Mouse (Mus musculus): ENCODE results near the gene Gm15737. TPM values are rescaled to one million over a fixed set of nuclear protein-coding genes. Genes with fewer than 3 reads are reported as not detected.

Gm15737 gene
- polyA plus RNA-seq, 1 experiment from 2014 or later, result 0.03 TPM

- H3K4me1 ChIP-seq (replicated peaks), result peaks cover 8% of the 10 kb centered on the region
- H3K9me3 ChIP-seq, result no peaks in the 10 kb centered on the region
- H3K4me3 ChIP-seq, result no peak overlapping the region
- no peak overlapping the region for H3K27ac ChIP-seq
- 87% methylated on average over 4 of the region's 4 CpGs for WGBS
- no peak for DNase-seq (ENCODE audit: low spot score)
- no peaks in the 10 kb centered on the region for H3K36me3 ChIP-seq
- no peaks in the 10 kb centered on the region for H3K27me3 ChIP-seq (ENCODE audit: insufficient read depth, poor library complexity, severe bottlenecking)
Measured at GRCm38 (mm10) chr6:92854873-92855272, 14.3 kb upstream of the Gm15737 start.

GRCm38 (mm10) chr6:92857761-92858160, 11.4 kb upstream of the Gm15737 start:
- Histone ChIP-seq H3K4me1 (replicated peaks) (peaks cover 3% of the 10 kb centered on the region), H3K9me3 (no peaks in the 10 kb centered on the region), H3K27ac (no peak overlapping the region), H3K27me3 (ENCODE audit: insufficient read depth, poor library complexity, severe bottlenecking) (no peaks in the 10 kb centered on the region), H3K36me3 (no peaks in the 10 kb centered on the region), H3K4me3 (no peak overlapping the region)
- no peak for DNase-seq (ENCODE audit: low spot score)
- 92% methylated on average over 13 of the region's 13 CpGs for WGBS

GRCm38 (mm10) chr6:92858721-92859510, 10.2 kb upstream of the Gm15737 start:
- no peak overlapping the region for H3K4me3 ChIP-seq
- H3K27me3 ChIP-seq (ENCODE audit: insufficient read depth, poor library complexity, severe bottlenecking), result no peaks in the 10 kb centered on the region
- 77% methylated on average over 12 of the region's 12 CpGs for WGBS
- no peaks in the 10 kb centered on the region for H3K36me3 ChIP-seq
- H3K4me1 ChIP-seq (replicated peaks), result peaks cover 3% of the 10 kb centered on the region
- H3K27ac ChIP-seq, result no peak overlapping the region
- H3K9me3 ChIP-seq, result no peaks in the 10 kb centered on the region
- no peak for DNase-seq (ENCODE audit: low spot score)

- H3K36me3 ChIP-seq, result no peaks in the 10 kb centered on the region
- H3K9me3 ChIP-seq, result no peaks in the 10 kb centered on the region
- no peaks in the 10 kb centered on the region for H3K4me1 ChIP-seq (replicated peaks)
- no peaks in the 10 kb centered on the region for H3K27me3 ChIP-seq (ENCODE audit: insufficient read depth, poor library complexity, severe bottlenecking)
- no peak for DNase-seq (ENCODE audit: low spot score)
- no peak overlapping the region for H3K4me3 ChIP-seq
- no peak overlapping the region for H3K27ac ChIP-seq
- WGBS, result 81% methylated on average over 5 of the region's 5 CpGs
Measured at GRCm38 (mm10) chr6:92860285-92860912, 8.8 kb upstream of the Gm15737 start.

GRCm38 (mm10) chr6:92862599-92862998, 6.6 kb upstream of the Gm15737 start:
- H3K27me3 ChIP-seq (ENCODE audit: insufficient read depth, poor library complexity, severe bottlenecking), result no peaks in the 10 kb centered on the region
- H3K27ac ChIP-seq, result no peak overlapping the region
- H3K9me3 ChIP-seq, result no peaks in the 10 kb centered on the region
- no peaks in the 10 kb centered on the region for H3K4me1 ChIP-seq (replicated peaks)
- no peaks in the 10 kb centered on the region for H3K36me3 ChIP-seq
- DNase-seq (ENCODE audit: low spot score), result no peak
- H3K4me3 ChIP-seq, result no peak overlapping the region
- WGBS, result 86% methylated on average over 9 of the region's 9 CpGs

- 67% methylated on average over 16 of the region's 16 CpGs for WGBS
- H3K4me1 ChIP-seq (replicated peaks), result peaks cover 9% of the 10 kb centered on the region
- no peaks in the 10 kb centered on the region for H3K9me3 ChIP-seq
- no peaks in the 10 kb centered on the region for H3K27me3 ChIP-seq (ENCODE audit: insufficient read depth, poor library complexity, severe bottlenecking)
- peak; percentile 30 for DNase-seq (ENCODE audit: low spot score)
- H3K4me3 ChIP-seq, result no peak overlapping the region
- no peaks in the 10 kb centered on the region for H3K36me3 ChIP-seq
- H3K27ac ChIP-seq, result 0 out of 2 replicates have a peak overlapping the region, but pooled peaks have one; percentile 13
Measured at GRCm38 (mm10) chr6:92869582-92870219, 544 bp downstream of the Gm15737 start.

- DNase-seq (ENCODE audit: low spot score), result no peak
- Histone ChIP-seq H3K27me3 (ENCODE audit: insufficient read depth, poor library complexity, severe bottlenecking) (no peaks in the 10 kb centered on the region), H3K4me1 (replicated peaks) (peaks cover 9% of the 10 kb centered on the region), H3K27ac (no peak overlapping the region), H3K4me3 (no peak overlapping the region), H3K9me3 (no peaks in the 10 kb centered on the region), H3K36me3 (no peaks in the 10 kb centered on the region)
- 81% methylated on average over 4 of the region's 4 CpGs for WGBS
Measured at GRCm38 (mm10) chr6:92871813-92872212, 2.7 kb downstream of the Gm15737 start.

GRCm38 (mm10) chr6:92872766-92873165, 3.6 kb downstream of the Gm15737 start:
- Histone ChIP-seq H3K36me3 (0 out of 2 replicates have a peak, but pooled peaks cover 3% of the 10 kb centered on the region), H3K27me3 (ENCODE audit: insufficient read depth, poor library complexity, severe bottlenecking) (no peaks in the 10 kb centered on the region), H3K9me3 (no peaks in the 10 kb centered on the region), H3K27ac (no peak overlapping the region), H3K4me3 (no peak overlapping the region), H3K4me1 (replicated peaks) (peaks cover 9% of the 10 kb centered on the region)
- WGBS, result 94% methylated on average over 10 of the region's 10 CpGs
- no peak for DNase-seq (ENCODE audit: low spot score)

- Histone ChIP-seq H3K4me1 (replicated peaks) (peaks cover 4% of the 10 kb centered on the region), H3K9me3 (no peaks in the 10 kb centered on the region), H3K27ac (no peak overlapping the region), H3K36me3 (0 out of 2 replicates have a peak, but pooled peaks cover 3% of the 10 kb centered on the region), H3K27me3 (ENCODE audit: insufficient read depth, poor library complexity, severe bottlenecking) (no peaks in the 10 kb centered on the region), H3K4me3 (no peak overlapping the region)
- DNase-seq (ENCODE audit: low spot score), result no peak
- 72% methylated on average over 5 of the region's 5 CpGs for WGBS
Measured at GRCm38 (mm10) chr6:92874854-92875253, 5.7 kb downstream of the Gm15737 start.

- Histone ChIP-seq H3K9me3 (no peaks in the 10 kb centered on the region), H3K27ac (no peak overlapping the region), H3K4me1 (replicated peaks) (no peaks in the 10 kb centered on the region), H3K27me3 (ENCODE audit: insufficient read depth, poor library complexity, severe bottlenecking) (peaks cover under 1% of the 10 kb centered on the region; the same call in 1 of the 2 replicates), H3K36me3 (0 out of 2 replicates have a peak, but pooled peaks cover 3% of the 10 kb centered on the region), H3K4me3 (no peak overlapping the region)
- no peak for DNase-seq (ENCODE audit: low spot score)
- WGBS, result 89% methylated on average over 2 of the region's 2 CpGs
Measured at GRCm38 (mm10) chr6:92875340-92875739, 6.2 kb downstream of the Gm15737 start.

GRCm38 (mm10) chr6:92876121-92876520, 7.0 kb downstream of the Gm15737 start:
- no peaks in the 10 kb centered on the region for H3K9me3 ChIP-seq
- H3K27me3 ChIP-seq (ENCODE audit: insufficient read depth, poor library complexity, severe bottlenecking), result peaks cover 8% of the 10 kb centered on the region
- no peak overlapping the region for H3K27ac ChIP-seq
- H3K4me3 ChIP-seq, result no peak overlapping the region
- no peaks in the 10 kb centered on the region for H3K4me1 ChIP-seq (replicated peaks)
- 80% methylated on average over 5 of the region's 5 CpGs for WGBS
- 0 out of 2 replicates have a peak, but pooled peaks cover 3% of the 10 kb centered on the region for H3K36me3 ChIP-seq
- DNase-seq (ENCODE audit: low spot score), result no peak

GRCm38 (mm10) chr6:92877236-92877635, 8.1 kb downstream of the Gm15737 start:
- H3K4me1 ChIP-seq (replicated peaks), result no peaks in the 10 kb centered on the region

GRCm38 (mm10) chr6:92878771-92879170, 9.6 kb downstream of the Gm15737 start:
- Histone ChIP-seq H3K9me3 (no peaks in the 10 kb centered on the region), H3K27me3 (ENCODE audit: insufficient read depth, poor library complexity, severe bottlenecking) (peaks cover 8% of the 10 kb centered on the region), H3K4me3 (no peak overlapping the region), H3K27ac (no peak overlapping the region), H3K4me1 (replicated peaks) (peaks cover 10% of the 10 kb centered on the region), H3K36me3 (0 out of 2 replicates have a peak, but pooled peaks cover 3% of the 10 kb centered on the region)
- WGBS, result 92% methylated on average over 5 of the region's 5 CpGs
- no peak for DNase-seq (ENCODE audit: low spot score)

More at GRCm38 (mm10) chr6:92877236-92877635, 8.1 kb downstream of the Gm15737 start:
- Histone ChIP-seq H3K9me3 (no peaks in the 10 kb centered on the region), H3K27me3 (ENCODE audit: insufficient read depth, poor library complexity, severe bottlenecking) (peaks cover 8% of the 10 kb centered on the region), H3K27ac (no peak overlapping the region), H3K36me3 (0 out of 2 replicates have a peak, but pooled peaks cover 3% of the 10 kb centered on the region), H3K4me3 (no peak overlapping the region)
- 90% methylated on average over 4 of the region's 4 CpGs for WGBS
- no peak for DNase-seq (ENCODE audit: low spot score)

Data from hindbrain, embryonic 10.5 days (tissue).